Mouse (Mus musculus) MEL (cell line): ENCODE measurements at regions not wholly inside any gene's neighbourhood (a gene's known extent, or its start where the extent isn't known, plus 50 kb on each side); places are given as distances from the start of the nearest gene placed in this dataset.

Experiments used
- DNase-seq: peaks from one replicate; pipeline ENCODE4 v3.0.0; 2011; ENCODE audit warnings: low read depth, low spot score
- H3K27ac ChIP-seq: 2 replicates; pipeline ENCODE4 v1.5.1; 2012; ENCODE audit warnings: low read depth, mild to moderate bottlenecking, control low read depth, low read length, moderate library complexity; ENCODE audit not compliant: control insufficient read depth
- H3K27me3 ChIP-seq, 2 experiments: fragments of 150-350 bp in 1 of 2; sonication (generic) in 1 of 2; 2 replicates each; pipeline ENCODE4 v1.6.1; 2012; ENCODE audit warnings: low read length in 2 of 2, mild to moderate bottlenecking in 2 of 2, improper control_type of control experiment in 1 of 2, moderate library complexity in 1 of 2; ENCODE audit not compliant: insufficient read depth in 2 of 2, control insufficient read depth in 1 of 2
- H3K36me3 ChIP-seq, 2 experiments: 2 replicates each; pipeline ENCODE4 v1.6.1; 2012 to 2014; ENCODE audit warnings: low read length in 2 of 2, improper control_type of control experiment in 1 of 2, inconsistent platforms in 1 of 2, mild to moderate bottlenecking in 1 of 2; ENCODE audit not compliant: insufficient read depth in 2 of 2, control insufficient read depth in 1 of 2
- H3K4me1 ChIP-seq, 2 experiments: fragments of 150-350 bp in 1 of 2; sonication (generic) in 1 of 2; 2 replicates each; pipeline ENCODE4 v1.6.1; 2012; ENCODE audit warnings: low read length in 2 of 2, improper control_type of control experiment in 1 of 2, mild to moderate bottlenecking in 1 of 2; ENCODE audit not compliant: insufficient read depth in 2 of 2, control insufficient read depth in 1 of 2
- H3K4me3 ChIP-seq, 2 experiments: fragments of 150-350 bp in 1 of 2; sonication (generic) in 1 of 2; 2 replicates each; pipeline ENCODE4 v1.5.1; 2012; ENCODE audit warnings: low read depth in 2 of 2, low read length in 2 of 2, mild to moderate bottlenecking in 2 of 2, moderate library complexity in 2 of 2, control low read depth in 1 of 2, improper control_type of control experiment in 1 of 2; ENCODE audit not compliant: control insufficient read depth in 1 of 2, insufficient read depth in 1 of 2
- H3K79me2 ChIP-seq: 2 replicates; pipeline ENCODE4 v1.6.1; 2012; ENCODE audit warnings: mild to moderate bottlenecking, low read length, moderate library complexity; ENCODE audit not compliant: control insufficient read depth, poor library complexity, insufficient read depth
- H3K9ac ChIP-seq: 2 replicates; pipeline ENCODE4 v1.6.1; 2012; ENCODE audit warnings: low read depth, mild to moderate bottlenecking, control low read depth, low read length, moderate library complexity; ENCODE audit not compliant: control insufficient read depth, poor library complexity, severe bottlenecking
- H3K9me3 ChIP-seq: fragments of 150-350 bp; sonication (generic); replicated peaks from 2 replicates; pipeline ENCODE4 v1.6.1; 2012; ENCODE audit warnings: mild to moderate bottlenecking, low read length, improper control_type of control experiment, moderate library complexity; ENCODE audit not compliant: insufficient read depth
- BHLHE40 ChIP-seq: IDR thresholded peaks from 2 replicates; pipeline ENCODE4 v1.6.1; 2012; ENCODE audit warnings: low read depth, mild to moderate bottlenecking, inconsistent platforms, low read length, improper control_type of control experiment, borderline replicate concordance
- CHD2 ChIP-seq: IDR thresholded peaks from 2 replicates; pipeline ENCODE4 v1.6.1; 2011; ENCODE audit warnings: low read length, improper control_type of control experiment
- CTCF ChIP-seq, 3 experiments: IDR thresholded peaks in 2 of 3; conservative IDR thresholded peaks in 1 of 3; 2 replicates each; pipeline ENCODE4 v1.5.1; 2011 to 2012; ENCODE audit warnings: low read length in 3 of 3, low read depth in 2 of 3, mild to moderate bottlenecking in 2 of 3, improper control_type of control experiment in 1 of 3, inconsistent platforms in 1 of 3, mixed read lengths in 1 of 3, moderate library complexity in 1 of 3; ENCODE audit not compliant: control insufficient read depth in 1 of 3, insufficient read depth in 1 of 3, poor library complexity in 1 of 3, severe bottlenecking in 1 of 3
- ELF1 ChIP-seq: IDR thresholded peaks from 2 replicates; pipeline ENCODE4 v1.6.1; 2014; ENCODE audit warnings: low read depth, mild to moderate bottlenecking, inconsistent platforms, low read length, improper control_type of control experiment, moderate library complexity
- EP300 ChIP-seq, 2 experiments: IDR thresholded peaks; 2 replicates each; pipeline ENCODE4 v1.6.1; 2011; ENCODE audit warnings: improper control_type of control experiment in 2 of 2, low read length in 2 of 2, low read depth in 1 of 2, mild to moderate bottlenecking in 1 of 2
- ETS1 ChIP-seq: IDR thresholded peaks from 2 replicates; pipeline ENCODE4 v1.6.1; 2012; ENCODE audit warnings: low read depth, mild to moderate bottlenecking, inconsistent platforms, low read length, improper control_type of control experiment, moderate library complexity
- GATA1 ChIP-seq: IDR thresholded peaks from 2 replicates; pipeline ENCODE4 v1.6.1; 2011; ENCODE audit warnings: low read depth, low read length, improper control_type of control experiment
- HCFC1 ChIP-seq: IDR thresholded peaks from 2 replicates; pipeline ENCODE4 v1.6.1; 2012; ENCODE audit warnings: low read depth, mild to moderate bottlenecking, inconsistent platforms, low read length, improper control_type of control experiment, moderate library complexity
- JUND ChIP-seq: IDR thresholded peaks from 2 replicates; pipeline ENCODE4 v1.6.1; 2011; ENCODE audit warnings: low read depth, mild to moderate bottlenecking, improper control_type of control experiment, low read length
- MAX ChIP-seq: IDR thresholded peaks from 2 replicates; pipeline ENCODE4 v1.6.1; 2011; ENCODE audit warnings: low read length, improper control_type of control experiment
- MAZ ChIP-seq: IDR thresholded peaks from 2 replicates; pipeline ENCODE4 v1.6.1; 2012; ENCODE audit warnings: low read depth, mild to moderate bottlenecking, inconsistent platforms, low read length, improper control_type of control experiment
- MEF2A ChIP-seq: IDR thresholded peaks from 2 replicates; pipeline ENCODE4 v1.6.1; 2014; ENCODE audit warnings: low read depth, mild to moderate bottlenecking, inconsistent platforms, low read length, improper control_type of control experiment; ENCODE audit not compliant: poor library complexity, insufficient replicate concordance, severe bottlenecking; ENCODE audit errors: extremely low read depth
- MYB ChIP-seq: IDR thresholded peaks from 2 replicates; pipeline ENCODE4 v1.6.1; 2011; ENCODE audit warnings: mild to moderate bottlenecking, low read depth, low read length, improper control_type of control experiment
- MYC ChIP-seq: IDR thresholded peaks from 2 replicates; pipeline ENCODE4 v1.6.1; 2011; ENCODE audit warnings: low read depth, mild to moderate bottlenecking, low read length, improper control_type of control experiment, moderate library complexity
- NRF1 ChIP-seq: IDR thresholded peaks from 2 replicates; pipeline ENCODE4 v1.6.1; 2014; ENCODE audit warnings: low read depth, mild to moderate bottlenecking, inconsistent platforms, low read length, improper control_type of control experiment, moderate library complexity; ENCODE audit not compliant: poor library complexity, insufficient read depth, severe bottlenecking
- POLR2AphosphoS2 ChIP-seq: IDR thresholded peaks from 2 replicates; pipeline ENCODE4 v1.6.1; 2011; ENCODE audit warnings: low read length, improper control_type of control experiment
- POLR2AphosphoS5 ChIP-seq: IDR thresholded peaks from 2 replicates; pipeline ENCODE4 v1.6.1; 2012; ENCODE audit warnings: low read depth, borderline replicate concordance, mild to moderate bottlenecking, inconsistent platforms, low read length, moderate library complexity, mixed read lengths
- RAD21 ChIP-seq: IDR thresholded peaks from 2 replicates; pipeline ENCODE4 v1.6.1; 2011; ENCODE audit warnings: mild to moderate bottlenecking, low read depth, low read length, improper control_type of control experiment
- RCOR1 ChIP-seq: IDR thresholded peaks from 2 replicates; pipeline ENCODE4 v1.6.1; 2012; ENCODE audit warnings: low read depth, mild to moderate bottlenecking, inconsistent platforms, low read length, improper control_type of control experiment
- TAL1 ChIP-seq: IDR thresholded peaks from 2 replicates; pipeline ENCODE4 v1.6.1; 2012; ENCODE audit warnings: mild to moderate bottlenecking, inconsistent platforms, low read length, moderate library complexity, mixed read lengths
- TCF12 ChIP-seq: IDR thresholded peaks from 2 replicates; pipeline ENCODE4 v1.6.1; 2014; ENCODE audit warnings: low read depth, mild to moderate bottlenecking, inconsistent platforms, low read length, improper control_type of control experiment, moderate library complexity
- UBTF ChIP-seq: IDR thresholded peaks from 2 replicates; pipeline ENCODE4 v1.6.1; 2012; ENCODE audit warnings: low read depth, mild to moderate bottlenecking, inconsistent platforms, low read length, improper control_type of control experiment, moderate library complexity, borderline replicate concordance; ENCODE audit not compliant: insufficient read depth
- USF2 ChIP-seq, 2 experiments: IDR thresholded peaks; 2 replicates each; pipeline ENCODE4 v1.6.1; 2011 to 2012; ENCODE audit warnings: improper control_type of control experiment in 2 of 2, low read length in 2 of 2, borderline replicate concordance in 1 of 2, inconsistent platforms in 1 of 2, low read depth in 1 of 2, mild to moderate bottlenecking in 1 of 2; ENCODE audit not compliant: insufficient read depth in 1 of 2
- ZC3H11A ChIP-seq: IDR thresholded peaks from 2 replicates; pipeline ENCODE4 v1.6.1; 2012; ENCODE audit warnings: low read depth, mild to moderate bottlenecking, inconsistent platforms, low read length, improper control_type of control experiment
- ZKSCAN1 ChIP-seq: IDR thresholded peaks from 2 replicates; pipeline ENCODE4 v1.6.1; 2012; ENCODE audit warnings: low read depth, mild to moderate bottlenecking, inconsistent platforms, low read length, improper control_type of control experiment, moderate library complexity
- ZMIZ1 ChIP-seq: IDR thresholded peaks from 2 replicates; pipeline ENCODE4 v1.6.1; 2012; ENCODE audit warnings: low read depth, mild to moderate bottlenecking, inconsistent platforms, low read length, improper control_type of control experiment, moderate library complexity

- H3K27ac ChIP-seq, result no peak overlapping the region
- no peaks in the 10 kb centered on the region for H3K36me3 ChIP-seq
- H3K79me2 ChIP-seq, result no peaks in the 10 kb centered on the region
- TF ChIP-seq BHLHE40 (no peak), ZMIZ1 (no peak), MAX (no peak), HCFC1 (no peak), ELF1 (no peak), POLR2AphosphoS2 (no peak), EP300 (IDR thresholded peaks at IDR 0.05; ENCODE audit: low read depth in 1 of 2, low read length in 2 of 2) (no peak), POLR2AphosphoS5 (no peak)
- H3K4me1 ChIP-seq, result no peaks in the 10 kb centered on the region
- no peak overlapping the region for H3K4me3 ChIP-seq
- no peak for DNase-seq
- no peaks in the 10 kb centered on the region for H3K27me3 ChIP-seq
- H3K9me3 ChIP-seq, result no peaks in the 10 kb centered on the region
- no peak overlapping the region for H3K9ac ChIP-seq
Measured at GRCm38 (mm10) chr4:131461312-131461711, 376.8 kb downstream of the Ptpru start.

- Histone ChIP-seq H3K9ac (no peak overlapping the region), H3K27me3 (no peaks in the 10 kb centered on the region)
- no peak for DNase-seq
- TF ChIP-seq POLR2AphosphoS2 (no peak), MYB (no peak), JUND (no peak), ETS1 (no peak), TAL1 (no peak), USF2 (IDR thresholded peaks at IDR 0.05; ENCODE audit: borderline replicate concordance in 1 of 2, insufficient read depth in 1 of 2, low read depth in 1 of 2, low read length in 2 of 2) (no peak), MYC (no peak), UBTF (no peak), RCOR1 (no peak)
- TF ChIP-seq, all 39 proteins: peak for 0
- H3K36me3 ChIP-seq, result no peaks in the 10 kb centered on the region
- no peaks in the 10 kb centered on the region for H3K4me1 ChIP-seq
- no peak overlapping the region for H3K4me3 ChIP-seq
- no peaks in the 10 kb centered on the region for H3K9me3 ChIP-seq
- no peak overlapping the region for H3K27ac ChIP-seq
- no peaks in the 10 kb centered on the region for H3K79me2 ChIP-seq
Measured at GRCm38 (mm10) chr4:131461728-131462127, 376.4 kb downstream of the Ptpru start.

DNA sequence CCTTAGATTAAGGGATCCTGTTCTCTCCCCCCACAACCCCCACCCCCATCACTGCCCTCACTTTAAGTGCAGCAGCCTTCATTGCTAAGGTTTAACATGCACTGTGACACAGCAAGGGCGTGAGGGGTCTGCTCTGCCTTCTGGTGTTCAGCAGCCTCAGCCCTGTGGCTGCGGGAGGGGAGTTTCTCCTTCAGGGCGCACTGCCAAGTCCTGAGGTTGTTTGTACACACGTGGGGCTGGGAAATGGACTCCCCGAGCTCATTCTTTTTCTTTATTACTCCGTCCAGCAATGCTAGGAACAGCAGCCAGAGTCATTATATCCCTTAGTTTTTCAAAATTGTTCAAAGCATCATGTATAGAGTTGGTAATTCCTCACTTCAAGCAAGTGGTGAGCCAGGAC is 363.1 kb downstream of the Ptpru start:
- no peaks in the 10 kb centered on the region for H3K4me1 ChIP-seq
- H3K4me3 ChIP-seq, result no peak overlapping the region
- H3K79me2 ChIP-seq, result no peaks in the 10 kb centered on the region
- H3K9ac ChIP-seq, result no peak overlapping the region
- no peaks in the 10 kb centered on the region for H3K36me3 ChIP-seq
- H3K9me3 ChIP-seq, result no peaks in the 10 kb centered on the region
- H3K27me3 ChIP-seq, result no peaks in the 10 kb centered on the region
- no peak for DNase-seq
- no peak overlapping the region for H3K27ac ChIP-seq
- TF ChIP-seq NRF1, result no peak
- TF ChIP-seq MEF2A, result no peak
- no peak for TF ChIP-seq TCF12
- TF ChIP-seq MAZ, result no peak
- no peak for TF ChIP-seq GATA1
- no peak for TF ChIP-seq HCFC1
- no peak for TF ChIP-seq RCOR1
- no peak for TF ChIP-seq UBTF
- TF ChIP-seq USF2 (IDR thresholded peaks at IDR 0.05; ENCODE audit: borderline replicate concordance in 1 of 2, insufficient read depth in 1 of 2, low read depth in 1 of 2, low read length in 2 of 2), result no peak
- TF ChIP-seq RAD21, result no peak
- no peak for TF ChIP-seq CTCF (IDR thresholded peaks at IDR 0.05 in 2 of 3, conservative IDR thresholded peaks at IDR 0.05 in 1 of 3; ENCODE audit: control insufficient read depth in 1 of 3, insufficient read depth in 1 of 3, low read depth in 2 of 3, low read length in 3 of 3, poor library complexity in 1 of 3, severe bottlenecking in 1 of 3)
- no peak for TF ChIP-seq ZC3H11A
- TF ChIP-seq CHD2, result no peak
- no peak for TF ChIP-seq ZKSCAN1
